Comparison of ENCODE assay signal across 9 mouse cellular contexts in genomic region chr12:72082370-72082769, GRCm38 (mm10). TPM values are rescaled to one million over a fixed set of nuclear protein-coding genes. Genes with fewer than 3 reads are reported as not detected.
A peak's percentile ranks its signal among the peaks of the same experiment; 100 is the strongest.
DNase-seq lines count a peak whose midpoint lies in the region; ATAC-seq and TF ChIP-seq lines count a peak whose summit lies in the region.
"Had no signal": no experiment of that assay in that cellular context is flagged by ENCODE, and none has a peak within 500 bp of the region (broad histone marks: within the 10 kb centered on the region; RNA-seq: fewer than 3 reads in every experiment).

No protein-coding gene starts in this region.

- H3K36me3 ChIP-seq in heart, adult 2 months (ENCODE audit: control insufficient read depth, insufficient read depth, low read length) = 0 out of 2 replicates have a peak, but pooled peaks cover 3% of the 10 kb centered on the region
- H3K36me3 ChIP-seq in heart, embryonic 13.5 days = no peaks in the 10 kb centered on the region
- H3K36me3 ChIP-seq in kidney, postnatal 0 days (ENCODE audit: insufficient read depth, low read length) = no peaks in the 10 kb centered on the region
- H3K36me3 ChIP-seq in midbrain, embryonic 11.5 days (ENCODE audit: control insufficient read depth, insufficient read depth, low read length) = no peaks in the 10 kb centered on the region

- ATAC-seq in heart, embryonic 13.5 days (ENCODE audit: extremely low read depth, insufficient number of reproducible peaks, low FRiP score, low TSS enrichment) = no peak
- no peak for ATAC-seq in kidney, postnatal 0 days (replicated peaks; ENCODE audit: low FRiP score, low read depth)
- ATAC-seq in midbrain, embryonic 11.5 days (ENCODE audit: low FRiP score) = no peak
- no peak for ATAC-seq in cerebellum, adult (ENCODE audit: insufficient number of reproducible peaks, low FRiP score, low TSS enrichment)
- ATAC-seq: Patski had no signal

- no peaks in the 10 kb centered on the region for H3K9me3 ChIP-seq in heart, embryonic 13.5 days
- H3K9me3 ChIP-seq in kidney, postnatal 0 days (replicated peaks; ENCODE audit: low read length) = no peaks in the 10 kb centered on the region
- H3K9me3 ChIP-seq in midbrain, embryonic 11.5 days (ENCODE audit: control insufficient read depth, low read length) = no peaks in the 10 kb centered on the region

- no peak overlapping the region for H3K4me3 ChIP-seq in heart, adult 2 months
- H3K4me3 ChIP-seq in heart, embryonic 13.5 days = peak overlapping the region; percentile 37
- H3K4me3 ChIP-seq in kidney, postnatal 0 days (replicated peaks; ENCODE audit: low read depth, low read length) = no peak overlapping the region
- H3K4me3 ChIP-seq in midbrain, embryonic 11.5 days (ENCODE audit: low read depth, low read length) = no peak overlapping the region

- H3K27ac ChIP-seq in heart, adult 2 months = no peak overlapping the region
- H3K27ac ChIP-seq in heart, embryonic 13.5 days (replicated peaks) = 0 out of 2 replicates have a peak overlapping the region, but pooled peaks have one; percentile 28
- peak overlapping the region; percentile 3; the same call in 1 of the 2 replicates for H3K27ac ChIP-seq in kidney, postnatal 0 days
- no peak overlapping the region for H3K27ac ChIP-seq in midbrain, embryonic 11.5 days (ENCODE audit: low read depth, low read length)

- H3K9ac ChIP-seq in heart, adult 2 months (ENCODE audit: low read depth, low read length) = no peak overlapping the region
- peak overlapping the region; percentile 70 for H3K9ac ChIP-seq in heart, embryonic 13.5 days
- peak overlapping the region; percentile 46; the same call in 1 of the 2 replicates for H3K9ac ChIP-seq in kidney, postnatal 0 days (ENCODE audit: low read depth, low read length)
- H3K9ac ChIP-seq in midbrain, embryonic 11.5 days (ENCODE audit: low read length) = no peak overlapping the region

- no peaks in the 10 kb centered on the region for H3K27me3 ChIP-seq in heart, adult 2 months (ENCODE audit: control insufficient read depth, insufficient read depth, low read length)
- H3K27me3 ChIP-seq in heart, embryonic 13.5 days (replicated peaks) = no peaks in the 10 kb centered on the region
- H3K27me3 ChIP-seq in kidney, postnatal 0 days (ENCODE audit: insufficient read depth, low read length) = no peaks in the 10 kb centered on the region
- no peaks in the 10 kb centered on the region for H3K27me3 ChIP-seq in midbrain, embryonic 11.5 days (ENCODE audit: control insufficient read depth, insufficient read depth, low read length)
- H3K27me3 ChIP-seq: Patski had no signal

- WGBS in heart, adult 2 months = 37% methylated on average over 18 of the region's 18 CpGs
- 18% methylated on average over 18 of the region's 18 CpGs for WGBS in heart, embryonic 13.5 days
- 12% methylated on average over 18 of the region's 18 CpGs for WGBS in kidney, postnatal 0 days
- WGBS in midbrain, embryonic 11.5 days = 32% methylated on average over 18 of the region's 18 CpGs

- intact Hi-C loops in heart, adult 2 months (cut with DNase I) = loop anchor here (10.0 kb wide), 1 partner anchor 452 kb away; the partner anchor contains the start of gene Pcnx4

- no peaks in the 10 kb centered on the region for H3K79me2 ChIP-seq in heart, adult 2 months (replicated peaks; ENCODE audit: control insufficient read depth, insufficient read depth, low read length)

- TF ChIP-seq EP300 in heart, adult 2 months (IDR thresholded peaks at IDR 0.05; ENCODE audit: insufficient read depth, low read depth, low read length) = no peak

- peak; percentile 12 to 31 for DNase-seq in heart, adult 2 months
- no peak for DNase-seq in heart, adult 8-10 months (ENCODE audit: low spot score)
- peak; percentile 47 for DNase-seq in kidney, postnatal 0 days (ENCODE audit: low spot score)
- no peak for DNase-seq in midbrain, embryonic 11.5 days (ENCODE audit: low spot score, missing footprints)
- DNase-seq in left cerebral cortex, adult 9 months (ENCODE audit: low spot score in 2 of 2) = no peak
- DNase-seq in layer of hippocampus, adult 8-10 months (ENCODE audit: low spot score in 2 of 2) = no peak

- H3K4me1 ChIP-seq in heart, adult 2 months (ENCODE audit: control insufficient read depth, insufficient read depth, low read length) = peaks cover 2% of the 10 kb centered on the region; the same call in 1 of the 2 replicates
- peaks cover 31% of the 10 kb centered on the region for H3K4me1 ChIP-seq in heart, embryonic 13.5 days
- H3K4me1 ChIP-seq in kidney, postnatal 0 days (replicated peaks; ENCODE audit: insufficient read depth, low read length) = 0 out of 2 replicates have a peak, but pooled peaks cover 14% of the 10 kb centered on the region
- H3K4me1 ChIP-seq in midbrain, embryonic 11.5 days (ENCODE audit: control insufficient read depth, insufficient read depth, low read length) = peaks cover 12% of the 10 kb centered on the region; the same call in 1 of the 2 replicates

- no peak for TF ChIP-seq CTCF in heart, adult 2 months (IDR thresholded peaks at IDR 0.05)
- TF ChIP-seq CTCF in kidney, postnatal 0 days (IDR thresholded peaks at IDR 0.05; ENCODE audit: low read depth) = no peak

- TF ChIP-seq POLR2A in heart, adult 2 months (IDR thresholded peaks at IDR 0.05; ENCODE audit: insufficient read depth, low read depth, low read length) = no peak

- peak overlapping the region; percentile 65 for H3K4me2 ChIP-seq in heart, embryonic 13.5 days
- H3K4me2 ChIP-seq in kidney, postnatal 0 days (ENCODE audit: low read length) = peak overlapping the region; percentile 47
- peak overlapping the region; percentile 12; the same call in 1 of the 2 replicates for H3K4me2 ChIP-seq in midbrain, embryonic 11.5 days

RNA-seq across cellular contexts. Expression of gene L3hypdh, which starts 2.9 kb away (rescaled TPM):
- total RNA-seq in heart, adult 2 months (2021) = 1 to 10 TPM; 6.0 to 6.1 TPM
- 8.5 and 9.1 TPM in 2 replicates for polyA plus RNA-seq in heart, adult 2 months (2012; rRNA removed)
- total RNA-seq in heart, adult 8-10 months (2022) = 1 to 10 TPM; 4.9 to 9.1 (median 8.1) TPM
- polyA plus RNA-seq in heart, embryonic 13.5 days (2015; fragmentation: Nextera tagmentation; extraction: Ambion mirVana) = 16.8 and 20.4 TPM in 2 replicates
- polyA plus RNA-seq in kidney, postnatal 0 days (2015; fragmentation: Nextera tagmentation; extraction: Ambion mirVana) = 38.9 and 39.5 TPM in 2 replicates
- 8.5 and 9.6 TPM in 2 replicates for polyA plus RNA-seq in midbrain, embryonic 11.5 days (2014; fragmentation: Nextera tagmentation; extraction: Ambion mirVana)
- 1 to 10 TPM; 1.6 to 3.7 (median 2.9) TPM for total RNA-seq in layer of hippocampus, adult 8-10 months (2022)

RNA-seq across cellular contexts. Expression of gene Jkamp, which starts 3.0 kb away (rescaled TPM):
- total RNA-seq in heart, adult 2 months (2021) = 10 to 100 TPM; 19.9 to 21.9 TPM
- polyA plus RNA-seq in heart, adult 2 months (2012; rRNA removed) = 60.4 and 100 TPM in 2 replicates
- total RNA-seq in heart, adult 8-10 months (2022) = 10 to 100 TPM; 21.1 to 24.8 (median 22.8) TPM
- 72.5 and 82.9 TPM in 2 replicates for polyA plus RNA-seq in heart, embryonic 13.5 days (2015; fragmentation: Nextera tagmentation; extraction: Ambion mirVana)
- 67.6 and 70.6 TPM in 2 replicates for polyA plus RNA-seq in kidney, postnatal 0 days (2015; fragmentation: Nextera tagmentation; extraction: Ambion mirVana)
- 58.5 and 65.6 TPM in 2 replicates for polyA plus RNA-seq in midbrain, embryonic 11.5 days (2014; fragmentation: Nextera tagmentation; extraction: Ambion mirVana)
- total RNA-seq in layer of hippocampus, adult 8-10 months (2022) = 10 to 100 TPM; 54.7 to 61.8 (median 57.0) TPM

RNA-seq across cellular contexts. Expression of gene Gpr135, which starts 11.4 kb away (rescaled TPM):
- total RNA-seq in heart, adult 2 months (2021) = under 1 TPM; 0.27 to 0.31 TPM
- polyA plus RNA-seq in heart, adult 2 months (2012; rRNA removed) = 0.59 and 0.78 TPM in 2 replicates
- under 1 TPM; 0.26 to 0.41 (median 0.31) TPM for total RNA-seq in heart, adult 8-10 months (2022)
- 0.43 and 0.60 TPM in 2 replicates for polyA plus RNA-seq in heart, embryonic 13.5 days (2015; fragmentation: Nextera tagmentation; extraction: Ambion mirVana)
- polyA plus RNA-seq in kidney, postnatal 0 days (2015; fragmentation: Nextera tagmentation; extraction: Ambion mirVana) = 2.2 and 2.3 TPM in 2 replicates
- polyA plus RNA-seq in midbrain, embryonic 11.5 days (2014; fragmentation: Nextera tagmentation; extraction: Ambion mirVana) = 0.57 and 1.2 TPM in 2 replicates
- total RNA-seq in layer of hippocampus, adult 8-10 months (2022) = 10 to 100 TPM; 11.8 to 13.3 (median 12.9) TPM

Comparison
In these comparisons a context has a peak if more than half of its experiments do, and no peak if none do; other contexts are left out.
1. DNase-seq: peak in heart, adult 2 months (2 of 2) and kidney, postnatal 0 days (single experiment); none in heart, adult 8-10 months (single experiment), midbrain, embryonic 11.5 days (single experiment), left cerebral cortex, adult 9 months (0 of 2) and layer of hippocampus, adult 8-10 months (0 of 2).
2. H3K27ac ChIP-seq: peak in heart, embryonic 13.5 days (single experiment) and kidney, postnatal 0 days (single experiment); none in heart, adult 2 months (single experiment) and midbrain, embryonic 11.5 days (single experiment).
3. H3K9ac ChIP-seq: peak in heart, embryonic 13.5 days (single experiment) and kidney, postnatal 0 days (single experiment); none in heart, adult 2 months (single experiment) and midbrain, embryonic 11.5 days (single experiment).
4. H3K4me2 ChIP-seq: peak in every context shown above with its lines; median percentile 65 in heart, embryonic 13.5 days; 47 in kidney, postnatal 0 days; 12 in midbrain, embryonic 11.5 days.